Mouse (Mus musculus) CH12.LX (cell line): ENCODE data around the gene Serpine2.

Source experiments
- CTCF ChIP-seq, 2 experiments: IDR thresholded peaks in 1 of 2; conservative IDR thresholded peaks in 1 of 2; 2 replicates each; pipeline ENCODE4 v1.5.1; 2011 to 2012; ENCODE audit warnings: low read depth in 2 of 2, low read length in 2 of 2, improper control_type of control experiment in 1 of 2, inconsistent platforms in 1 of 2, mild to moderate bottlenecking in 1 of 2, moderate library complexity in 1 of 2
- ETS1 ChIP-seq: conservative IDR thresholded peaks from 2 replicates; pipeline ENCODE4 v1.6.1; 2012; ENCODE audit warnings: low read depth, mild to moderate bottlenecking, inconsistent platforms, low read length, improper control_type of control experiment, moderate library complexity
- HCFC1 ChIP-seq: IDR thresholded peaks from 2 replicates; pipeline ENCODE4 v1.6.1; 2012; ENCODE audit warnings: low read depth, mild to moderate bottlenecking, inconsistent platforms, low read length, improper control_type of control experiment
- JUN ChIP-seq: IDR thresholded peaks from 2 replicates; pipeline ENCODE4 v1.6.1; 2011; ENCODE audit warnings: low read depth, mild to moderate bottlenecking, low read length, improper control_type of control experiment, moderate library complexity; ENCODE audit not compliant: insufficient read depth
- MYC ChIP-seq: IDR thresholded peaks from 2 replicates; pipeline ENCODE4 v1.6.1; 2011; ENCODE audit warnings: low read depth, mild to moderate bottlenecking, improper control_type of control experiment, low read length
- POLR2A ChIP-seq: IDR thresholded peaks from 2 replicates; pipeline ENCODE4 v1.6.1; 2011; ENCODE audit warnings: low read depth, mild to moderate bottlenecking, improper control_type of control experiment, low read length
- SIN3A ChIP-seq: IDR thresholded peaks from 2 replicates; pipeline ENCODE4 v1.6.1; 2012; ENCODE audit warnings: low read length, improper control_type of control experiment, inconsistent platforms
- USF1 ChIP-seq: IDR thresholded peaks from 2 replicates; pipeline ENCODE4 v1.6.1; 2014; ENCODE audit warnings: low read depth, mild to moderate bottlenecking, inconsistent platforms, low read length, improper control_type of control experiment

DNA sequence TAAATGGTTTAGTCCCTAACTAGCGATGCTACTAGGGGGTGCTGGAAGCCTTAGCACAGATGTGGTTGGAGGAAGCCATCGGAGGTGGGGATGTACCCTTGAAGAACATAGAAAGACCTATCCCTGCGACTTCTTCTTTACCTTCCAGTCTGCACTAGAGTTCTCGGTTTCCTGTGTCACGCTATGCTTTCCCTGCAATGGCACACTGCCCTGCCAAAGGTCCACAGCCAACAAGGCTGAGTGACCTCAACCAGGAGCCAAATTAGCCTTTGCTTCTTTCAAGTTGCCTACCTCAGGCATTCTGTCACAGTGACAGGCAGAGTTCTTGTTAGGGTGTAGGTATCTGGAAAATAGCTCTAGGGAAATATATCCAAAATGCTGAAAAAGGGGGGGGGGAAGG lies 104.6 kb downstream of the Serpine2 start:
- TF ChIP-seq CTCF (conservative IDR thresholded peaks at IDR 0.05 in 1 of 2, IDR thresholded peaks at IDR 0.05 in 1 of 2; ENCODE audit: low read depth in 2 of 2, low read length in 2 of 2): no peak
- no peak for TF ChIP-seq JUN
- TF ChIP-seq HCFC1: no peak
- TF ChIP-seq POLR2A: no peak
- TF ChIP-seq MYC: no peak
- no peak for TF ChIP-seq ETS1
- no peak for TF ChIP-seq SIN3A
- TF ChIP-seq USF1: no peak
